Mouse (Mus musculus): ENCODE measurements around the gene Gbf1. TPM values are rescaled to one million over a fixed set of nuclear protein-coding genes. Genes with fewer than 3 reads are reported as not detected.
"Not testable (repeated sequence)": the region's sequence is repeated elsewhere in the genome, so short reads cannot be mapped to it uniquely, and the experiment has no call there.

Gbf1 gene
- total RNA-seq, 2 experiments from 2014 or later: 48.1 to 59.7 TPM

DNA sequence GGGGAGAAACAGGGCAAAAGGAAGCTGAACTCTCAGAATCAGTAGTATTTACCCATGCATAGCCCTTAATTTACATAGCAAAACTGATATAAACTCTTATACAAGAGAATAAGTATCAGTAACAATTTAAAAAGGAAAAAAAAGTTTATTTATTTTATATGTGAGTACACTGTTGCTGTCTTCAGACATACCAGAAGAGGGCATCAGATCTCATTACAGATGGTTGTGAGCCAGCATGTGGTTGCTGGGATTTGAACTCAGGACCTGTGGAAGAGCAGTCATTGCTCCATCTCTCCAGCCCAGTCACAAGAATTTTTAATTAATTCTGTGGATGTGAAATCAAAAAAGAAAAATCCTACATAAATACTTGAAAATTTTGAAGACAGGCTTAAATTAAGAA is 65.0 kb downstream of the Gbf1 start:
- not testable (repeated sequence) for ATAC-seq (replicated peaks; ENCODE audit: poor library complexity, severe bottlenecking)

- no peak for ATAC-seq (replicated peaks; ENCODE audit: poor library complexity, severe bottlenecking)
These were observed 67.8 kb downstream of the Gbf1 start for GRCm38 (mm10) chr19:46220116-46220515.

GRCm38 (mm10) chr19:46223118-46223517 is 70.8 kb downstream of the Gbf1 start:
- ATAC-seq (replicated peaks; ENCODE audit: poor library complexity, severe bottlenecking): no peak

GRCm38 (mm10) chr19:46224882-46225281 is 72.6 kb downstream of the Gbf1 start:
- ATAC-seq (replicated peaks; ENCODE audit: poor library complexity, severe bottlenecking): no peak

GRCm38 (mm10) chr19:46225506-46225905 is 73.2 kb downstream of the Gbf1 start:
- ATAC-seq (replicated peaks; ENCODE audit: poor library complexity, severe bottlenecking): no peak

DNA sequence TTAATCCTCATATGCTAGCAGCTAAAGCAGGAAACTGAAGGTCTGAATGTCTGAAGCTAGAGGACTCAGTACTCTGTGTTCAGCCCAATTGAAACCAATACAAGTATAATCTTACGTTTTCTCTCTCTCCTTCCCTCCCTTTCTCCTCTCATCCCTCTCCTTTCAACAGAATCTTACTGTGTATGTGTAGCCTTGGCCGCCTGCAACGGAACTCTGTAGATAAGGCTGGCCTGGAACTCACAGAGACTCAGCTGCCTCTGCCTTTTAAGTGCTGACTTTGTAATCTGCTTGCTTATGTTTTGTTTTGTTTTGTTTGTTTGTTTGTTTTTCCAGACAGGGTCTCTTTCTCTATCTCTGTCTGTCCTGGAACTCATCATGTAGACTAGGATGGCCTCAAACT is 74.0 kb downstream of the Gbf1 start:
- ATAC-seq (replicated peaks; ENCODE audit: poor library complexity, severe bottlenecking): no peak

DNA sequence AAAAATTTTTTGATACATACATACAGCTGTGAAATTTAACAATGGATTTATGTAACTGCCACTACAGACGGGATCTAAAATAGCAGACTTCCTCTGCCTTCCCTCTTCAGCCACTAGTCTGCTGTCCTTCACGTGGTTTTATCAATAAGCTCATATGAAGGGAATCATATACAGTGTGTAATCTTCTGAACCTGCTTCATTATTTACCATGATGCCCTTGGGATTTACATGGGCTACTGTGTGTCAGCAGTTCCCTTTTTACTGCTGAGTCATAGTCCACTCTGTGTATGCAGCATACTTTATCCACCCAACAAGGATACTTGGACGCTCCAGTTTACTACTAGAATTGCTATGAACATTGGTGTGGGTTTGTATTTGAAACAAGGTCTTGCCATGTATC is 75.0 kb downstream of the Gbf1 start:
- ATAC-seq (replicated peaks; ENCODE audit: poor library complexity, severe bottlenecking): no peak

GRCm38 (mm10) chr19:46234450-46234849 is 82.1 kb downstream of the Gbf1 start:
- no peak for ATAC-seq (replicated peaks; ENCODE audit: poor library complexity, severe bottlenecking)

GRCm38 (mm10) chr19:46236658-46237057 is 84.3 kb downstream of the Gbf1 start:
- ATAC-seq (replicated peaks; ENCODE audit: poor library complexity, severe bottlenecking): no peak

GRCm38 (mm10) chr19:46240246-46240645 is 87.9 kb downstream of the Gbf1 start:
- ATAC-seq (replicated peaks; ENCODE audit: poor library complexity, severe bottlenecking): peak; percentile 91

GRCm38 (mm10) chr19:46242416-46242815 is 90.1 kb downstream of the Gbf1 start:
- ATAC-seq (replicated peaks; ENCODE audit: poor library complexity, severe bottlenecking): no peak

- no peak for ATAC-seq (replicated peaks; ENCODE audit: poor library complexity, severe bottlenecking)
These were observed 92.3 kb downstream of the Gbf1 start for GRCm38 (mm10) chr19:46244628-46245027.

DNA sequence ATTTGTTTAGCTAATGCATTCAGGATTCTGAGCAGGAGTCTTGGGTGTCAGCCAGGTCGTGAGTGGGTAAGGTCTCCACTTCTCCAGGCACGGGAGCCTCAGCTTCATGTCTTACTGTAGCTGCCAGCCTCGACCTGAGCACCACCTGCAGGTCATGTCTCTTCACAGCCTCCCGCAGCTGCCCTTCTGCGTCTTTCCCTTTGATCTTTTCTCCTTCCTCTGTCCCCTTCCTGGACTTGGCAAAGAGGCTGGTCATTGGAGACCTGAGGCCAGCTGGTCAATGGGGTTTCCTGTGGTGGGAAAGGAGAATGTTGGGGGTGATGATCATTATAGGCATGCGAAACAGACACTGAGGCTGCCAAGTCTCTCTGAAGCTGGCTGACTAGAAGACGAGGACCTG is 96.7 kb downstream of the Gbf1 start:
- no peak for ATAC-seq (replicated peaks; ENCODE audit: poor library complexity, severe bottlenecking)

DNA sequence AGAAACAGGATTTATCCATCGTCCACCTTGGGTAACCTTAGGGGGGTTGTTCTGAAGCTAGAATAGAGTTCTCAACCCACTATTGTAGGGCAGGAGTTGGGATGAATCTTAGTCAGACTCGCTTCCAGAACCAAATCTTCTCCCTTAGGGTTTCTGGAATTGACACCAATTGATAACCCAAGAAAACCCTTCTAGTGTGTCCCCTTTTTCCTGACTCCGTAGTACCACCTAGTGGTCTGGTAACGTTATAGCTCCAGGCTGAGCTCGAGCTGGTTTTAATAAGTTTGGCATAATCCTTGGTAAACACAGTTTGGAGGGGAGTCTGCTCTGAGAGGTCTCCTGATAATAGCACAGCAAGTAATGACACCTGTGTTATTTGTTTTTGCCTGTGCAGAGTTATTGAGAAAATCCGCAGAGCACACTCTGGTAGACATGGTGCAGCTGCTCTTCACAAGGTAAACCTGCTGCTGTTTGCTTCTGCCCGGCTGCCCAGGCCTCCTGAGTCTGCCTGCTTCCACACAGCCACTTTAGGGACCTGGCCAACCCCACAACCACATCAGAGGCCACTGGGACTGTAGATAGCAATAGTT is 101.9 kb downstream of the Gbf1 start:
- ATAC-seq (replicated peaks; ENCODE audit: poor library complexity, severe bottlenecking): no peak

DNA sequence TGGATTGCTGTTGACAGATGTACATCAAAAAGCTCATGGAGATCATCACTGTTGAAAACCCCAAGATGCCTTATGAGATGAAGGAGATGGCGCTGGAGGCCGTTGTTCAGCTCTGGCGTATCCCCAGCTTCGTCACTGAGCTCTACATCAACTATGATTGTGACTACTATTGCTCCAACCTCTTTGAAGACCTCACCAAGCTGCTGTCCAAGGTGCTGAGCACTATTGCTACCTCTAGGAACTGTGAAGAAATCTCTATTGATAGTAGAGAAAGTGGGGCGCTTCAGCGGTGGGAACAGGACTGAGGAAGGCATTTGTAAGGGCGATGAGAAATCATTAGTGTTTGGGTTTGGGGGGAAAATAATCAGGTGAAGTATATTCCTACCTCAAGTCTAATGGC is 112.5 kb downstream of the Gbf1 start:
- no peak for ATAC-seq (replicated peaks; ENCODE audit: poor library complexity, severe bottlenecking)

DNA sequence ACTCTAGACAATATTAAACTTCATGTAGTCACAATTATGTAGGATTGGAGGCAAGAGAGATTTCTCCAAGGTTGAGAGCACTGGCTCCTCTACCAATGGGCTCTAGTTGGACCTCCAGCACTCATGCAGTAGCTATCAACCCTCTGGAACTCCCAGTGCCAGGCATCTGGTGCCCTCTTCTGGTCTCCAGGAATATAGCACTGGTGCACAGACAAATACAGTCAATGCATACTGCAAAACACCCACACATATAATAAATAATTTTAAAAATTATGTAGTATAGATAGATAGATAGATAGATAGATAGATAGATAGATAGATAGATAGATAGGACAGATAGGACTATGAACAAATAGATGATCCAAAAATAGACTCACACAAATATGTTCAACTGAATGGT is 123.0 kb downstream of the Gbf1 start:
- no peak for ATAC-seq (replicated peaks; ENCODE audit: poor library complexity, severe bottlenecking)

DNA sequence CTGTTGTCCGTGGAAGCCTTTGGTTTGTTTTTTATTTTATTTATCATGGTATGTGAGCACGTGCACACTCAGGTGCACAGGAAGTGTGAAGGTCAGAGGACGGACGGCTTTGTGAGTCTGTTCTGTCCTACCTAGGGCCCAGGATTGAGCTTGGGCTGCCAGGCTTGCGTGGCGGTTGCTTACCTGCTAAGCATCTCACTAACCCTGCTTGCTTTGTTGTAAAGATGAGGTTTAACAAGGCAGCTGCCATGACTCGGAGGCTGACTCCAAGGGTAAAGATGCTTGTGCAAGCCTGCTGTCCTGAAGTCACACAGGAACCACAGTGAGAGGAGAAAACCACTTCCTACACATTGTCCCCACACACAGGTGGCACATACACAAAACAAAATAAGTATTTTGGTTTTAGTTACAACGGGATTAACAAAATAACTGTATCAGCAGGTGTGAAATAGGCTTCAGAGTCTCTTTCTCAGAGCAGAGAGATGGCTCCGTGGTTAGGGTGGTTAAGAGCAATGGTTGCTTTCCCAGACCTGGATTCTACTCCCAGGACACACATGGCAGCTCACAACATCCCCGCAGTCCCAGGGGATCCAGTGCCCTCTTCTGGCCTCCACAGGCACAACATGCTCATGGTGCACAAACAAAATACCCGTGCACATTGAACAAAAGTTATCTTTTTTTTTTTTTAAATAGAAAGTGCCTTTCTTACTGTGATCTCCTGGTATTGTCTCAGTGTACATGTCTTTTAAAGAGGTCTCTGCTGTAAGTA is 130.0 kb downstream of the Gbf1 start:
- no peak for ATAC-seq (replicated peaks; ENCODE audit: poor library complexity, severe bottlenecking)

GRCm38 (mm10) chr19:46284686-46285085 is 132.4 kb downstream of the Gbf1 start:
- no peak for ATAC-seq (replicated peaks; ENCODE audit: poor library complexity, severe bottlenecking)

DNA sequence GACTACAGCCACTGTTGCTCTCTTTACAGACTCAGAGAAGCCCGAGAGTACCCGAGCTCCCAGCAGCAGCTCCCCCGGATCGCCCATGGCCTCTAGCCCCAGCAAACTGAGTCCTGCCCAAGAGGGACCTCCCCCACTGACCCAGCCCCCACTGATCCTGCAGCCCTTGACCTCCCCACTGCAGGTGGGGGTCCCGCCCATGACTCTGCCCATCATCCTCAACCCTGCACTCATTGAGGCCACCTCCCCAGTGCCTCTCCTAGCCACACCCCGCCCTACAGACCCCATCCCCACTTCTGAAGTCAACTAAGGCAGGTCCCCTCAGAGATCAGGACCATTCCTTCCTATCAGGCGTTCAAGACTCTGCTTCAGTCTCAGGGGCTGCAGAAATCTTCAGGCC is 133.3 kb downstream of the Gbf1 start:
- no peak for ATAC-seq (replicated peaks; ENCODE audit: poor library complexity, severe bottlenecking)

GRCm38 (mm10) chr19:46286047-46286446 is 133.7 kb downstream of the Gbf1 start:
- no peak for ATAC-seq (replicated peaks; ENCODE audit: poor library complexity, severe bottlenecking)

- no peak for ATAC-seq (replicated peaks; ENCODE audit: poor library complexity, severe bottlenecking)
These were observed 134.6 kb downstream of the Gbf1 start for GRCm38 (mm10) chr19:46286926-46287325.

DNA sequence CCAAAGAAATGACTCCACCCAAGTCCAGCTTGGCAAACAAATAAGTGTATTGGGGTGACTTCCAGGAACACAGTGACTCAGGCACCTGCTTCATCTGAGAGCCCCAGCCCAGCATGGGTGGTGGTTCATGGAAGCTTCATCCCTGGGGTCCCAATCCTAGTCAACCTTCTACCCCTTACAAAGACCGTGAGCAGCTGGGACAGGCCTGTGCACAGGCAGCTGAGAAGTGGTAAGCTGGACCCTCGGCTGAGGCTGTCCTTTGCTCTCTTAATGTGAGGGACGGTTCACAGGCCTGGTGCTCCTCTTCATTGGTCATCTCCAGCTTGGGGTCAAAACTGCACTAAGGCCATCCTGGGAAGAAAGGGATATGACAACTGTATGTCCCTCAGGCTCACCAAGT is 135.3 kb downstream of the Gbf1 start:
- no peak for ATAC-seq (replicated peaks; ENCODE audit: poor library complexity, severe bottlenecking)
